Mouse (Mus musculus) neural tube, embryonic 13.5 days (tissue): ENCODE measurements at regions not wholly inside any gene's neighbourhood (a gene's known extent, or its start where the extent isn't known, plus 50 kb on each side); places are given as distances from the start of the nearest gene placed in this dataset.
A peak's percentile ranks its signal among the peaks of the same experiment; 100 is the strongest.

Source experiments
- ATAC-seq: fragments of 200-750 bp; cut with Nextera tagmentation; 2 replicates; pipeline ENCODE4 v1.8.0; 2017; ENCODE audit warnings: low read depth, mild to moderate bottlenecking, moderate TSS enrichment, moderate library complexity
- H3K27ac ChIP-seq: fragments of 300-500 bp; sonication (generic); replicated peaks from 2 replicates; pipeline ENCODE4 v1.5.1; 2015; ENCODE audit warnings: moderate library complexity, mild to moderate bottlenecking, inconsistent platforms
- H3K27me3 ChIP-seq: fragments of 300-500 bp; sonication (generic); 2 replicates; pipeline ENCODE4 v1.6.1; 2015; ENCODE audit warnings: mild to moderate bottlenecking, inconsistent platforms
- H3K36me3 ChIP-seq: fragments of 300-500 bp; sonication (generic); 2 replicates; pipeline ENCODE4 v1.6.1; 2015; ENCODE audit warnings: mild to moderate bottlenecking, inconsistent platforms
- H3K4me1 ChIP-seq: fragments of 300-500 bp; sonication (generic); replicated peaks from 2 replicates; pipeline ENCODE4 v1.6.1; 2015; ENCODE audit warnings: inconsistent platforms
- H3K4me2 ChIP-seq: fragments of 300-500 bp; sonication (generic); 2 replicates; pipeline ENCODE4 v1.6.1; 2015; ENCODE audit warnings: inconsistent platforms, mild to moderate bottlenecking, moderate library complexity
- H3K4me3 ChIP-seq: fragments of 300-500 bp; sonication (generic); 2 replicates; pipeline ENCODE4 v1.5.1; 2015; ENCODE audit warnings: mild to moderate bottlenecking, inconsistent platforms
- H3K9ac ChIP-seq: fragments of 300-500 bp; sonication (generic); 2 replicates; pipeline ENCODE4 v1.6.1; 2015; ENCODE audit warnings: moderate library complexity, mild to moderate bottlenecking, inconsistent platforms
- H3K9me3 ChIP-seq: fragments of 300-500 bp; sonication (generic); 2 replicates; pipeline ENCODE4 v1.6.1; 2016; ENCODE audit warnings: inconsistent platforms
- WGBS: fragments of 180-500 bp; shearing (Covaris S2); methylation state at CpG from one replicate; pipeline ENCODE4 v1.1.7; 2015; 5-methylcytosine and 5-hydroxymethylcytosine counted together

DNA sequence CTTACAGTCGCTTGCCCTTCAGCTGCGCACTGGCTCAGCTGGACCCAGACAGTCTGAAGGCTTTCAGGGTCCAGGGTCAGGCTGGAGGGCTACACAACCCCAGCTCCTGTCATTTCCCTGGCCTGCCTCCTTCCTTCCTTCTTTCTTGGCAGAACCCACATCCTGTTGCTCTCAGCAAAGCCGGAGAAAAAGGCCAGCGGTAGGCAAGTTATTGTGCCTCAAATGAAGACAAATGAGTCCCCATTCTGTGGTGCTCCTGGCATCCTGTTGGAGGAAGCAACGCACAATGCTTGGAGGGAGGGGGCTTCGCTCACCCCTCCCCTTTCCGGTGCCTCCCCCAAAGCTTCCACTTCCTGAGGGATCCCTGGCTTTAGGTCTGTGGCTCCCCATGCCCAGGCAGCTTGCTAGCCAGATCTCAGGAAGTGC is 203.4 kb upstream of the Fggy start:
- no peaks in the 10 kb centered on the region for H3K36me3 ChIP-seq
- peak overlapping the region; percentile 38 for H3K27ac ChIP-seq
- H3K4me2 ChIP-seq: no peak overlapping the region
- H3K4me3 ChIP-seq: no peak overlapping the region
- H3K9me3 ChIP-seq: no peaks in the 10 kb centered on the region
- peaks cover 9% of the 10 kb centered on the region for H3K4me1 ChIP-seq
- no peak for ATAC-seq
- H3K9ac ChIP-seq: no peak overlapping the region
- WGBS: 22% methylated on average over 7 of the region's 7 CpGs
- H3K27me3 ChIP-seq: no peaks in the 10 kb centered on the region

- H3K27ac ChIP-seq: no peak overlapping the region
Measured at GRCm38 (mm10) chr4:95358674-95359073, 198.6 kb upstream of the Fggy start.

GRCm38 (mm10) chr4:95360336-95360967 is 196.9 kb upstream of the Fggy start:
- H3K27ac ChIP-seq: no peak overlapping the region
- H3K9ac ChIP-seq: no peak overlapping the region
- H3K27me3 ChIP-seq: no peaks in the 10 kb centered on the region
- H3K4me1 ChIP-seq: no peaks in the 10 kb centered on the region
- H3K36me3 ChIP-seq: no peaks in the 10 kb centered on the region
- H3K9me3 ChIP-seq: no peaks in the 10 kb centered on the region
- no peak overlapping the region for H3K4me2 ChIP-seq
- WGBS: 47% methylated on average over 3 of the region's 3 CpGs
- H3K4me3 ChIP-seq: no peak overlapping the region
- ATAC-seq: no peak

More at GRCm38 (mm10) chr4:95358674-95359073, 198.6 kb upstream of the Fggy start:
- no peak overlapping the region for H3K4me2 ChIP-seq
- H3K4me1 ChIP-seq: peaks cover 8% of the 10 kb centered on the region
- no peak overlapping the region for H3K4me3 ChIP-seq
- H3K9me3 ChIP-seq: no peaks in the 10 kb centered on the region
- H3K36me3 ChIP-seq: no peaks in the 10 kb centered on the region
- H3K9ac ChIP-seq: no peak overlapping the region
- H3K27me3 ChIP-seq: no peaks in the 10 kb centered on the region
- no peak for ATAC-seq
- 81% methylated on average over 2 of the region's 2 CpGs for WGBS

GRCm38 (mm10) chr4:95364376-95365082 is 192.8 kb upstream of the Fggy start:
- 93% methylated on average over 4 of the region's 4 CpGs for WGBS
- no peak overlapping the region for H3K9ac ChIP-seq
- ATAC-seq: no peak
- H3K9me3 ChIP-seq: no peaks in the 10 kb centered on the region
- H3K4me1 ChIP-seq: no peaks in the 10 kb centered on the region
- H3K36me3 ChIP-seq: no peaks in the 10 kb centered on the region
- no peak overlapping the region for H3K4me3 ChIP-seq
- H3K4me2 ChIP-seq: no peak overlapping the region
- no peak overlapping the region for H3K27ac ChIP-seq
- H3K27me3 ChIP-seq: no peaks in the 10 kb centered on the region

DNA sequence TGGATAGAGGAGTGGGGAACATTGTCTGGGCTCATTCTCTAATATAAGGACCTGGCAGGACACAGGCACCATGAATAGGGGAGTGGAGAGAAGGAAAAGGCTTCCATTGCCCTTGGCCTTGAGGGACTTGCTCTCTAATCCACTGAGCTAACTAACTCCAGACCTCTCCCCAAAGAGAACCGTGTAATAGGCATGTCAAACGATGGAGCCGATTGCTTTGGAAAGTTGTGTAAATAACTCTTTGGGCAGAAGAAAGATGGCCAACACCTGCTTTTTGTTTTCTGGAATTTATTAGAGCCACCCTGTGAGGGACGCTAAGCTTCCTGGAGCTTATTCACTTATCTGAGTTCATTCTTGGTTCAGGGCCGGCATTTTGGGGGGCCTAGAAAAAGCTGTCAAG is 180.9 kb upstream of the Fggy start:
- 56% methylated on average over 5 of the region's 5 CpGs for WGBS
- Histone ChIP-seq H3K27ac (no peak overlapping the region), H3K4me3 (no peak overlapping the region), H3K4me1 (peaks cover 9% of the 10 kb centered on the region), H3K9me3 (no peaks in the 10 kb centered on the region), H3K27me3 (no peaks in the 10 kb centered on the region), H3K4me2 (no peak overlapping the region), H3K36me3 (no peaks in the 10 kb centered on the region), H3K9ac (no peak overlapping the region)
- ATAC-seq: no peak

- 53% methylated on average over 9 of the region's 9 CpGs for WGBS
- Histone ChIP-seq H3K27ac (no peak overlapping the region), H3K4me2 (no peak overlapping the region), H3K36me3 (no peaks in the 10 kb centered on the region), H3K9ac (no peak overlapping the region), H3K4me3 (no peak overlapping the region), H3K4me1 (peaks cover 9% of the 10 kb centered on the region), H3K27me3 (no peaks in the 10 kb centered on the region), H3K9me3 (no peaks in the 10 kb centered on the region)
- no peak for ATAC-seq
Measured at GRCm38 (mm10) chr4:95377222-95378134, 179.8 kb upstream of the Fggy start.

- 94% methylated on average over 3 of the region's 3 CpGs for WGBS
- no peak overlapping the region for H3K9ac ChIP-seq
Measured at GRCm38 (mm10) chr4:95378645-95379044, 178.7 kb upstream of the Fggy start.

GRCm38 (mm10) chr4:95383216-95383892 is 174.0 kb upstream of the Fggy start:
- Histone ChIP-seq H3K36me3 (no peaks in the 10 kb centered on the region), H3K9ac (no peak overlapping the region), H3K9me3 (no peaks in the 10 kb centered on the region), H3K27ac (no peak overlapping the region), H3K4me3 (no peak overlapping the region), H3K27me3 (no peaks in the 10 kb centered on the region), H3K4me1 (no peaks in the 10 kb centered on the region), H3K4me2 (no peak overlapping the region)
- no peak for ATAC-seq
- WGBS: 88% methylated on average over 8 of the region's 8 CpGs

More at GRCm38 (mm10) chr4:95378645-95379044, 178.7 kb upstream of the Fggy start:
- Histone ChIP-seq H3K4me3 (no peak overlapping the region), H3K9me3 (no peaks in the 10 kb centered on the region), H3K27ac (no peak overlapping the region), H3K4me2 (no peak overlapping the region), H3K36me3 (no peaks in the 10 kb centered on the region), H3K4me1 (peaks cover 9% of the 10 kb centered on the region), H3K27me3 (no peaks in the 10 kb centered on the region)
- ATAC-seq: no peak

DNA sequence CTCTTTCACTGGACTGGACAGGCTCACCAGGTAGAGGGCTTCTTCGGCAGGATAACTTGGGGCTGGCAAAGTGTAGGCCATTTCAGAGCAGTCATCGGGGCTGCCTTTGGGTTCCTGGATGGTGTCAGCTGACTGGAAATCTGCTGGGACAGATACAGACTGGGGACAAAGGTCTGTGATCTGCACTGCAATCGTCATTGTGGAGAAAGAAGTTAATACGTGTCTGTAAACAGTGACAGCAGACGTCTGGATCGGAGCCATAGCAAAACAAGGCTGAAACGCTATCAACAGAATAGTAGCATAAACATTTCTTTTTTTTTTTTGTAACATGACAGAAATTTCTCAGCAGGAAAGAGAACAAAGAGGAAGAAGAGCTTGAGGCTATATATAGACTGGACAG is 171.8 kb upstream of the Fggy start:
- no peak for ATAC-seq
- no peaks in the 10 kb centered on the region for H3K4me1 ChIP-seq
- no peak overlapping the region for H3K27ac ChIP-seq
- H3K36me3 ChIP-seq: no peaks in the 10 kb centered on the region
- H3K9me3 ChIP-seq: no peaks in the 10 kb centered on the region
- H3K27me3 ChIP-seq: no peaks in the 10 kb centered on the region
- no peak overlapping the region for H3K4me3 ChIP-seq
- WGBS: 69% methylated on average over 7 of the region's 7 CpGs
- no peak overlapping the region for H3K9ac ChIP-seq
- no peak overlapping the region for H3K4me2 ChIP-seq

DNA sequence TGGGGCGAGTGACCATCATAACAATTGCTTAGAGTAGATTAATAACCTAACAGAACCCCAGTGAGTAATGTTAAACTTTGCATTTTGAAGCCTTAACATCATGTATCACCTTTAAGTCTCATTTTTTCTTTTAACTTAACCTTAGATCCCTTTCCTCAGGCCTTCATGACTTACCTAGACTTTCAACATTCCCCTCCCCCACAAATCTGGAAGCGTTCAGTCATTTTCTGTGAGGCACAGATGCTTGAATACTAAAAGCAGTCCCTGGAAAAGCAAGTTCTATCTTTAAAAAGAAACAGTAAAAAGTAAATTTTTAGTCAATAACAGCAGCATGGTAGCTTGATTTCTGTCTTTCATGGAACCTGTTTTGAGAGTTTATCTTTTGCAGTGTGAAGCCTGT is 171.3 kb upstream of the Fggy start:
- 50% methylated on average over 2 of the region's 2 CpGs for WGBS

GRCm38 (mm10) chr4:95388556-95388955 is 168.8 kb upstream of the Fggy start:
- no peaks in the 10 kb centered on the region for H3K9me3 ChIP-seq

More for the DNA sequence above, 171.3 kb upstream of the Fggy start:
- Histone ChIP-seq H3K27ac (no peak overlapping the region), H3K36me3 (no peaks in the 10 kb centered on the region), H3K4me2 (no peak overlapping the region), H3K9ac (no peak overlapping the region), H3K27me3 (no peaks in the 10 kb centered on the region), H3K9me3 (no peaks in the 10 kb centered on the region), H3K4me1 (no peaks in the 10 kb centered on the region), H3K4me3 (no peak overlapping the region)
- no peak for ATAC-seq

DNA sequence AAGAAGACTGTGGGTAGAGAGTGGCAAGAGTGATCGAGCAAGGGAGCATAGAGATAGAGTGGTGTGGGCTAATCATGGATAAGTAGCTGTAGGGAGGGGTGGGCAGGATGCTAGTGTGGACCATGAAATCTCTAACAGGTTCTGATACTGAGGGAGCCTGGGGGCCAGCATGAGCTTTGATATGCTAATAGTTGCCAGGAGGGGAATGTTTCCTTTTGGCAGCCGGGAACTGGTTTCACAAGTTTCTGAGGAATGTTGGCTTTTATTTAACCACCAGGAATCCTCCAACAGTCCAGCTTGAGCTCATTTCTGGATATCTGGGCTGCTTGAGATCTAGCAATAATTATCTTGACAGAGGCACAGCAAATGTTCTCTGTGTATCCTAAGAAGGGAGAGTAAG is 167.7 kb upstream of the Fggy start:
- Histone ChIP-seq H3K9ac (no peak overlapping the region), H3K27ac (no peak overlapping the region), H3K36me3 (no peaks in the 10 kb centered on the region), H3K27me3 (no peaks in the 10 kb centered on the region), H3K4me2 (no peak overlapping the region), H3K4me1 (no peaks in the 10 kb centered on the region), H3K9me3 (no peaks in the 10 kb centered on the region), H3K4me3 (no peak overlapping the region)
- 45% methylated on average over 2 of the region's 2 CpGs for WGBS
- no peak for ATAC-seq

More at GRCm38 (mm10) chr4:95388556-95388955, 168.8 kb upstream of the Fggy start:
- H3K4me3 ChIP-seq: no peak overlapping the region
- no peak overlapping the region for H3K9ac ChIP-seq
- H3K4me1 ChIP-seq: no peaks in the 10 kb centered on the region
- H3K36me3 ChIP-seq: no peaks in the 10 kb centered on the region
- no peak overlapping the region for H3K27ac ChIP-seq
- no peaks in the 10 kb centered on the region for H3K27me3 ChIP-seq
- no peak for ATAC-seq
- WGBS: 77% methylated on average over 3 of the region's 3 CpGs
- H3K4me2 ChIP-seq: no peak overlapping the region
